Mouse (Mus musculus): ENCODE measurements around the gene Kank3.
A peak's percentile ranks its signal among the peaks of the same experiment; 100 is the strongest.

Kank3 gene

GRCm38 (mm10) chr17:33851331-33851730 is 41.0 kb downstream of the Kank3 start:
- DNase-seq (ENCODE audit: low spot score in 2 of 2) = no peak

DNA sequence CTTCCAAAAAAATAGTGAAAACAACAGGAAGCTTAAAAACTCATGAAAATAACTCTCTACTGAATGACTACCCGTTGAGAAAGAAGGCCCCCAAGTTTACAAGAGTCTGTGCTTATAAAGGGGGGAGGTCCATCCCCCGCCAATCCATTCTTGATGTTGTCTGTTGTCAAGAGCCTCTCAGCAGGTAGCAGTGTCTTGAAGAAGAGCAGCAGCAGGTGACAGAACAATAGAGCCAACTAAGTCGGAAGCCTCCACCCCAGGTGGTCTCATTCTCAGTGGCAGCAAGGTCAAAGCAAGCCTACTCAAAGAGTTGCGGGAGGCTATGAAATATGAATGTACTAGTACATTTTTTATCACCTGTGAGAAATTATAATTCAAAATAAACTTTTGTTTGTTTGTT is 47.5 kb downstream of the Kank3 start:
- no peak for DNase-seq (ENCODE audit: low spot score in 2 of 2)

DNA sequence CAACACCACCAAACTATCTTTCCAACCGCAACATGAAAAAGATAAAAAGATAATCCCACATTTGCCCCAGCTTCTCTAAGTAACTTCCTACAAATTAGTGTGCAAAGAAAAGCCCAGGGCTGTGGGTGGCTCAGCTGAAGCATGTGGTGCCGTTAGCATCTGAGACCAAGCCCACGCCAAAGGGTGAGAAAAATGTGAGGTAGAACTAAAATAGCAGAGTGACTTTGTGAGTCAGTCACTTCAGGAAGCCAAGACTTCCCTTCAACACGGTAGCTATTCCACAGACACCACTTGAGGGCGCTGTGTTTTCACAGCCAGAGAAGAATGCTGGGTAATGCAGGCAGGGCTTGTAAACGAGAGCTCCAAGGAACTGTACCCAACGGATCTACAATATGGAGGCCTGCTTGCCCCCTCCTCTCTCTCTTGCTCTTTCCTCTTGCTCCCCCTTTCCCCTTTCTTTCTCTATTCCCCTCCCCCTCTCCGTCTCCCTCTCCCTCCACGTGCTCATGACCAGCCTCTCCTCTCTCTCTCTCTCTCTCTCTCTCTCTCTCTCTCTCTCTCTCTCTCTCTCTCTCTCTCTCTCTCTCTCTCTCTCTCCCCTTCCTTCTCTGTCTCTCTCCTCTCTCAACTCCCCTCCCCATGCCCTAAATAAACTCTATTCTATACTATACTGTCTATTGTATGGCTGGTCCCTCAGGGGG is 55.2 kb downstream of the Kank3 start:
- peak; percentile 24 to 55 for DNase-seq (ENCODE audit: low spot score in 2 of 2)
